In the genomic region with DNA sequence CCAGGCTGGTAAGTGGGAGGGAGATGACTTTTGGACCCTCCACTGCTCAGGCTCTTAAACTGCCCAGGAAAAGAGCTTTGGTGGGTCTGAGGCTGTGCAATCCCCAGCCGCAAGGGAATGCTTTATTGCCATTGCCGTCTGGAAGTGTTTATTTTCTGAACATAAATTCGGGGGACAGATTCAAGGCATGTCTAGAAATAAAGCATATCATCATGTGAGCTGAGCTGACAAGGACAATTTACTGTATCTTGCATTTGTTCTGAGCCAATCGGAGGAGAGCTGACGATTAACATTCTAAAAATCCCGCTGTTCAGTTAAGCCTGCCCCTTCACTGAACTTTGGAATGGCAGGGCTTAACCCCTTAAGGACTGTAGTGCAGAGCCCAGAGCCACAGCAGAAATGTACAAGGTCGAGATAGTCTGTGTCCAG, we compare ENCODE assay signal across 10 mouse cellular contexts.
A peak's percentile ranks its signal among the peaks of the same experiment; 100 is the strongest.
DNase-seq lines count a peak whose midpoint lies in the region; ATAC-seq and TF ChIP-seq lines count a peak whose summit lies in the region.
"Had no signal": no experiment of that assay in that cellular context is flagged by ENCODE, and none has a peak within 500 bp of the region (broad histone marks: within the 10 kb centered on the region; RNA-seq: fewer than 3 reads in every experiment).

No protein-coding gene starts in this region.

- no peaks in the 10 kb centered on the region for H3K36me3 ChIP-seq in heart, embryonic 14.5 days (ENCODE audit: control insufficient read depth, insufficient read depth, low read length)
- H3K36me3 ChIP-seq in embryonic facial prominence, embryonic 13.5 days = no peaks in the 10 kb centered on the region
- no peaks in the 10 kb centered on the region for H3K36me3 ChIP-seq in intestine, embryonic 15.5 days
- H3K36me3 ChIP-seq in neural tube, embryonic 11.5 days (ENCODE audit: control insufficient read depth, insufficient read depth, low read length) = no peaks in the 10 kb centered on the region
- H3K36me3 ChIP-seq: liver, embryonic 13.5 days had no signal

- intact Hi-C loops in heart, postnatal 14 days (cut with DNase I) = no loop called here
- intact Hi-C loops in left cerebral cortex, adult 2 months (cut with DNase I) = no loop called here

- peak overlapping the region in 1 of 2 experiments; percentile 15; a peak in 2 of 4 replicates for H3K4me3 ChIP-seq in heart, embryonic 14.5 days (ENCODE audit: control insufficient read depth in 1 of 2, insufficient read depth in 1 of 2, low read depth in 1 of 2, low read length in 2 of 2)
- no peak overlapping the region for H3K4me3 ChIP-seq in embryonic facial prominence, embryonic 13.5 days
- H3K4me3 ChIP-seq in intestine, embryonic 15.5 days (replicated peaks) = 0 out of 2 replicates have a peak overlapping the region, but pooled peaks have one; percentile 1
- H3K4me3 ChIP-seq in neural tube, embryonic 11.5 days (ENCODE audit: low read depth, low read length) = peak overlapping the region; percentile 10; the same call in 1 of the 2 replicates
- H3K4me3 ChIP-seq in left cerebral cortex, adult 2 months = no peak overlapping the region
- H3K4me3 ChIP-seq: erythroblast, embryonic 14.5 days; liver, embryonic 13.5 days had no signal

- H3K27me3 ChIP-seq in heart, embryonic 14.5 days (ENCODE audit: control insufficient read depth, insufficient read depth, low read length) = no peaks in the 10 kb centered on the region
- no peaks in the 10 kb centered on the region for H3K27me3 ChIP-seq in embryonic facial prominence, embryonic 13.5 days
- H3K27me3 ChIP-seq in intestine, embryonic 15.5 days (replicated peaks) = no peaks in the 10 kb centered on the region
- H3K27me3 ChIP-seq in neural tube, embryonic 11.5 days (ENCODE audit: control insufficient read depth, insufficient read depth, low read length) = no peaks in the 10 kb centered on the region
- H3K27me3 ChIP-seq: liver, embryonic 13.5 days had no signal

- peak overlapping the region; percentile 49 for H3K9ac ChIP-seq in heart, embryonic 14.5 days (ENCODE audit: low read length)
- no peak overlapping the region for H3K9ac ChIP-seq in embryonic facial prominence, embryonic 13.5 days
- H3K9ac ChIP-seq in intestine, embryonic 15.5 days = no peak overlapping the region
- H3K9ac ChIP-seq in neural tube, embryonic 11.5 days (ENCODE audit: low read length) = no peak overlapping the region
- H3K9ac ChIP-seq: liver, embryonic 13.5 days had no signal

- DNase-seq in heart, postnatal 14 days = no peak
- peak; percentile 65 for DNase-seq in neural tube, embryonic 11.5 days (ENCODE audit: low spot score)
- DNase-seq in left cerebral cortex, adult 2 months (ENCODE audit: extremely low spot score in 1 of 2, low spot score in 2 of 2) = no peak
- no peak for DNase-seq in layer of hippocampus, postnatal 25 days (ENCODE audit: extremely low spot score in 1 of 2, low spot score in 1 of 2)
- DNase-seq: liver, embryonic 13.5 days had no signal

- H3K27ac ChIP-seq in heart, embryonic 14.5 days (replicated peaks in 1 of 2; ENCODE audit: control insufficient read depth in 1 of 2, insufficient read depth in 1 of 2, low read depth in 2 of 2, low read length in 2 of 2) = 0 out of 4 replicates have a peak overlapping the region, but pooled peaks of 1 of the 2 experiments have one; percentile 8
- H3K27ac ChIP-seq in embryonic facial prominence, embryonic 13.5 days = 0 out of 2 replicates have a peak overlapping the region, but pooled peaks have one; percentile 28
- H3K27ac ChIP-seq in intestine, embryonic 15.5 days = no peak overlapping the region
- peak overlapping the region; percentile 40; the same call in 1 of the 2 replicates for H3K27ac ChIP-seq in neural tube, embryonic 11.5 days (ENCODE audit: low read depth, low read length)
- H3K27ac ChIP-seq in left cerebral cortex, adult 2 months = no peak overlapping the region
- H3K27ac ChIP-seq: liver, embryonic 13.5 days had no signal

- peaks cover 6 to 9% of the 10 kb centered on the region in 2 experiments for H3K4me1 ChIP-seq in heart, embryonic 14.5 days (ENCODE audit: control insufficient read depth in 2 of 2, insufficient read depth in 2 of 2, low read length in 2 of 2)
- peaks cover 16% of the 10 kb centered on the region for H3K4me1 ChIP-seq in embryonic facial prominence, embryonic 13.5 days
- 0 out of 2 replicates have a peak, but pooled peaks cover 4% of the 10 kb centered on the region for H3K4me1 ChIP-seq in intestine, embryonic 15.5 days (replicated peaks)
- peaks cover 10% of the 10 kb centered on the region; the same call in 1 of the 2 replicates for H3K4me1 ChIP-seq in neural tube, embryonic 11.5 days (ENCODE audit: control insufficient read depth, insufficient read depth, low read length)
- H3K4me1 ChIP-seq: liver, embryonic 13.5 days had no signal

- 4% methylated on average over 7 of the region's 7 CpGs for WGBS in heart, embryonic 14.5 days
- WGBS in embryonic facial prominence, embryonic 13.5 days = 3% methylated on average over 7 of the region's 7 CpGs
- WGBS in intestine, embryonic 15.5 days = 2% methylated on average over 7 of the region's 7 CpGs
- WGBS in neural tube, embryonic 11.5 days = under 1% methylated on average over 7 of the region's 7 CpGs

- 0 out of 2 replicates have a peak, but pooled peaks cover 7% of the 10 kb centered on the region for H3K9me3 ChIP-seq in heart, embryonic 14.5 days (ENCODE audit: control insufficient read depth, low read length)
- H3K9me3 ChIP-seq in embryonic facial prominence, embryonic 13.5 days = 0 out of 2 replicates have a peak, but pooled peaks cover 4% of the 10 kb centered on the region
- no peaks in the 10 kb centered on the region for H3K9me3 ChIP-seq in intestine, embryonic 15.5 days
- H3K9me3 ChIP-seq in neural tube, embryonic 11.5 days (ENCODE audit: control insufficient read depth, low read length) = no peaks in the 10 kb centered on the region
- H3K9me3 ChIP-seq: liver, embryonic 13.5 days had no signal

- TF ChIP-seq CTCF in left cerebral cortex, adult 2 months (IDR thresholded peaks at IDR 0.05) = no peak

- no peak for ATAC-seq in heart, embryonic 14.5 days (ENCODE audit: insufficient number of reproducible peaks, insufficient read depth, low FRiP score, low read depth)
- ATAC-seq in embryonic facial prominence, embryonic 13.5 days (ENCODE audit: insufficient number of reproducible peaks, insufficient read depth, low FRiP score, low TSS enrichment, low read depth) = no peak
- peak; percentile 96 for ATAC-seq in intestine, embryonic 15.5 days
- peak; percentile 93 for ATAC-seq in neural tube, embryonic 11.5 days (ENCODE audit: insufficient read depth, low FRiP score, low TSS enrichment)
- no peak for ATAC-seq in erythroblast, adult 5-6 weeks (replicated peaks; ENCODE audit: low FRiP score, poor library complexity, severe bottlenecking)

- peak overlapping the region; percentile 54 for H3K4me2 ChIP-seq in heart, embryonic 14.5 days (ENCODE audit: low read length)
- peak overlapping the region; percentile 39 for H3K4me2 ChIP-seq in embryonic facial prominence, embryonic 13.5 days
- peak overlapping the region; percentile 48 for H3K4me2 ChIP-seq in intestine, embryonic 15.5 days (replicated peaks)
- peak overlapping the region; percentile 34 for H3K4me2 ChIP-seq in neural tube, embryonic 11.5 days (ENCODE audit: low read depth)
- H3K4me2 ChIP-seq: liver, embryonic 13.5 days had no signal

Comparison
In these comparisons a context has a peak if more than half of its experiments do, and no peak if none do; other contexts are left out.
1. ATAC-seq: peak in intestine, embryonic 15.5 days (single experiment) and neural tube, embryonic 11.5 days (single experiment); none in heart, embryonic 14.5 days (single experiment), embryonic facial prominence, embryonic 13.5 days (single experiment) and erythroblast, adult 5-6 weeks (single experiment).
2. H3K27ac ChIP-seq: peak in embryonic facial prominence, embryonic 13.5 days (single experiment) and neural tube, embryonic 11.5 days (single experiment); none in intestine, embryonic 15.5 days (single experiment) and left cerebral cortex, adult 2 months (single experiment).
3. H3K4me3 ChIP-seq: peak in intestine, embryonic 15.5 days (single experiment) and neural tube, embryonic 11.5 days (single experiment); none in embryonic facial prominence, embryonic 13.5 days (single experiment) and left cerebral cortex, adult 2 months (single experiment).
4. Peak in every context shown above with its lines, with median percentiles within 50 percentile points of each other: H3K4me2 ChIP-seq.